Mouse (Mus musculus): ENCODE data around the gene Umad1. TPM values are rescaled to one million over a fixed set of nuclear protein-coding genes. Genes with fewer than 3 reads are reported as not detected.

Umad1 gene
- polyA plus RNA-seq, 1 experiment from 2014 or later, result 20.6 TPM

GRCm38 (mm10) chr6:8368198-8368864 is 109.2 kb downstream of the Umad1 start:
- no peaks in the 10 kb centered on the region for H3K27me3 ChIP-seq (replicated peaks; ENCODE audit: control insufficient read depth, insufficient read depth, low read length)
- no peaks in the 10 kb centered on the region for H3K36me3 ChIP-seq (ENCODE audit: control insufficient read depth, insufficient read depth, low read length)
- no peak overlapping the region for H3K9ac ChIP-seq (ENCODE audit: low read depth, low read length)
- ATAC-seq (replicated peaks; ENCODE audit: low FRiP score), result no peak
- no peaks in the 10 kb centered on the region for H3K9me3 ChIP-seq (ENCODE audit: control insufficient read depth, low read length)
- H3K4me3 ChIP-seq (ENCODE audit: low read depth, low read length), result no peak overlapping the region
- no peaks in the 10 kb centered on the region for H3K4me1 ChIP-seq (replicated peaks; ENCODE audit: control insufficient read depth, insufficient read depth, low read length)
- no peak overlapping the region for H3K27ac ChIP-seq (ENCODE audit: low read depth, low read length)
- DNase-seq (ENCODE audit: low spot score), result no peak
- no peak overlapping the region for H3K4me2 ChIP-seq
- WGBS, result 77% methylated on average over 2 of the region's 2 CpGs

GRCm38 (mm10) chr6:8370624-8371023 is 111.5 kb downstream of the Umad1 start:
- ATAC-seq (replicated peaks; ENCODE audit: low FRiP score), result no peak
- DNase-seq (ENCODE audit: low spot score), result no peak
- Histone ChIP-seq H3K4me1 (replicated peaks; ENCODE audit: control insufficient read depth, insufficient read depth, low read length) (no peaks in the 10 kb centered on the region), H3K9me3 (ENCODE audit: control insufficient read depth, low read length) (no peaks in the 10 kb centered on the region), H3K4me3 (ENCODE audit: low read depth, low read length) (no peak overlapping the region), H3K36me3 (ENCODE audit: control insufficient read depth, insufficient read depth, low read length) (no peaks in the 10 kb centered on the region), H3K27me3 (replicated peaks; ENCODE audit: control insufficient read depth, insufficient read depth, low read length) (no peaks in the 10 kb centered on the region), H3K4me2 (no peak overlapping the region), H3K9ac (ENCODE audit: low read depth, low read length) (no peak overlapping the region), H3K27ac (ENCODE audit: low read depth, low read length) (no peak overlapping the region)
- WGBS, result 84% methylated on average over 3 of the region's 3 CpGs

- Histone ChIP-seq H3K9ac (ENCODE audit: low read depth, low read length) (no peak overlapping the region), H3K27me3 (replicated peaks; ENCODE audit: control insufficient read depth, insufficient read depth, low read length) (no peaks in the 10 kb centered on the region), H3K4me3 (ENCODE audit: low read depth, low read length) (no peak overlapping the region), H3K4me1 (replicated peaks; ENCODE audit: control insufficient read depth, insufficient read depth, low read length) (no peaks in the 10 kb centered on the region), H3K9me3 (ENCODE audit: control insufficient read depth, low read length) (no peaks in the 10 kb centered on the region), H3K4me2 (no peak overlapping the region), H3K36me3 (ENCODE audit: control insufficient read depth, insufficient read depth, low read length) (no peaks in the 10 kb centered on the region), H3K27ac (ENCODE audit: low read depth, low read length) (no peak overlapping the region)
- no peak for ATAC-seq (replicated peaks; ENCODE audit: low FRiP score)
- 66% methylated on average over 2 of the region's 2 CpGs for WGBS
- no peak for DNase-seq (ENCODE audit: low spot score)
Measured at GRCm38 (mm10) chr6:8373051-8373450, 114.0 kb downstream of the Umad1 start.

GRCm38 (mm10) chr6:8373851-8374250 is 114.8 kb downstream of the Umad1 start:
- Histone ChIP-seq H3K4me1 (replicated peaks; ENCODE audit: control insufficient read depth, insufficient read depth, low read length) (no peaks in the 10 kb centered on the region), H3K9me3 (ENCODE audit: control insufficient read depth, low read length) (no peaks in the 10 kb centered on the region), H3K27ac (ENCODE audit: low read depth, low read length) (no peak overlapping the region), H3K9ac (ENCODE audit: low read depth, low read length) (no peak overlapping the region), H3K36me3 (ENCODE audit: control insufficient read depth, insufficient read depth, low read length) (no peaks in the 10 kb centered on the region), H3K4me3 (ENCODE audit: low read depth, low read length) (no peak overlapping the region), H3K4me2 (no peak overlapping the region), H3K27me3 (replicated peaks; ENCODE audit: control insufficient read depth, insufficient read depth, low read length) (no peaks in the 10 kb centered on the region)
- WGBS, result 66% methylated on average over 8 of the region's 8 CpGs
- DNase-seq (ENCODE audit: low spot score) (no peak), ATAC-seq (replicated peaks; ENCODE audit: low FRiP score) (no peak)

GRCm38 (mm10) chr6:8374290-8374689 is 115.2 kb downstream of the Umad1 start:
- Histone ChIP-seq H3K9me3 (ENCODE audit: control insufficient read depth, low read length) (no peaks in the 10 kb centered on the region), H3K27me3 (replicated peaks; ENCODE audit: control insufficient read depth, insufficient read depth, low read length) (no peaks in the 10 kb centered on the region), H3K9ac (ENCODE audit: low read depth, low read length) (no peak overlapping the region), H3K4me3 (ENCODE audit: low read depth, low read length) (no peak overlapping the region), H3K27ac (ENCODE audit: low read depth, low read length) (no peak overlapping the region), H3K36me3 (ENCODE audit: control insufficient read depth, insufficient read depth, low read length) (no peaks in the 10 kb centered on the region), H3K4me1 (replicated peaks; ENCODE audit: control insufficient read depth, insufficient read depth, low read length) (no peaks in the 10 kb centered on the region), H3K4me2 (no peak overlapping the region)
- 79% methylated on average over 6 of the region's 6 CpGs for WGBS
- DNase-seq (ENCODE audit: low spot score) (no peak), ATAC-seq (replicated peaks; ENCODE audit: low FRiP score) (no peak)

GRCm38 (mm10) chr6:8374712-8375111 is 115.6 kb downstream of the Umad1 start:
- Histone ChIP-seq H3K4me2 (no peak overlapping the region), H3K36me3 (ENCODE audit: control insufficient read depth, insufficient read depth, low read length) (no peaks in the 10 kb centered on the region), H3K4me1 (replicated peaks; ENCODE audit: control insufficient read depth, insufficient read depth, low read length) (no peaks in the 10 kb centered on the region), H3K27me3 (replicated peaks; ENCODE audit: control insufficient read depth, insufficient read depth, low read length) (no peaks in the 10 kb centered on the region), H3K4me3 (ENCODE audit: low read depth, low read length) (no peak overlapping the region), H3K9ac (ENCODE audit: low read depth, low read length) (no peak overlapping the region), H3K9me3 (ENCODE audit: control insufficient read depth, low read length) (no peaks in the 10 kb centered on the region), H3K27ac (ENCODE audit: low read depth, low read length) (no peak overlapping the region)
- 87% methylated on average over 4 of the region's 4 CpGs for WGBS
- DNase-seq (ENCODE audit: low spot score) (no peak), ATAC-seq (replicated peaks; ENCODE audit: low FRiP score) (no peak)

GRCm38 (mm10) chr6:8376351-8376750 is 117.3 kb downstream of the Umad1 start:
- ATAC-seq (replicated peaks; ENCODE audit: low FRiP score), result no peak
- Histone ChIP-seq H3K4me3 (ENCODE audit: low read depth, low read length) (no peak overlapping the region), H3K36me3 (ENCODE audit: control insufficient read depth, insufficient read depth, low read length) (no peaks in the 10 kb centered on the region), H3K4me2 (no peak overlapping the region), H3K9ac (ENCODE audit: low read depth, low read length) (no peak overlapping the region), H3K4me1 (replicated peaks; ENCODE audit: control insufficient read depth, insufficient read depth, low read length) (no peaks in the 10 kb centered on the region), H3K27me3 (replicated peaks; ENCODE audit: control insufficient read depth, insufficient read depth, low read length) (no peaks in the 10 kb centered on the region), H3K9me3 (ENCODE audit: control insufficient read depth, low read length) (no peaks in the 10 kb centered on the region), H3K27ac (ENCODE audit: low read depth, low read length) (no peak overlapping the region)
- DNase-seq (ENCODE audit: low spot score), result no peak
- WGBS, result 91% methylated on average over 5 of the region's 5 CpGs

GRCm38 (mm10) chr6:8377667-8378066 is 118.6 kb downstream of the Umad1 start:
- H3K27me3 ChIP-seq (replicated peaks; ENCODE audit: control insufficient read depth, insufficient read depth, low read length), result no peaks in the 10 kb centered on the region
- no peaks in the 10 kb centered on the region for H3K36me3 ChIP-seq (ENCODE audit: control insufficient read depth, insufficient read depth, low read length)
- no peak for ATAC-seq (replicated peaks; ENCODE audit: low FRiP score)
- WGBS, result 74% methylated on average over 8 of the region's 8 CpGs
- no peak overlapping the region for H3K27ac ChIP-seq (ENCODE audit: low read depth, low read length)
- no peak for DNase-seq (ENCODE audit: low spot score)
- H3K4me3 ChIP-seq (ENCODE audit: low read depth, low read length), result no peak overlapping the region
- no peaks in the 10 kb centered on the region for H3K9me3 ChIP-seq (ENCODE audit: control insufficient read depth, low read length)
- H3K9ac ChIP-seq (ENCODE audit: low read depth, low read length), result no peak overlapping the region
- H3K4me1 ChIP-seq (replicated peaks; ENCODE audit: control insufficient read depth, insufficient read depth, low read length), result no peaks in the 10 kb centered on the region
- no peak overlapping the region for H3K4me2 ChIP-seq

GRCm38 (mm10) chr6:8389307-8389706 is 130.2 kb downstream of the Umad1 start:
- Histone ChIP-seq H3K4me1 (replicated peaks; ENCODE audit: control insufficient read depth, insufficient read depth, low read length) (no peaks in the 10 kb centered on the region; the same call in 1 of the 2 replicates), H3K9me3 (ENCODE audit: control insufficient read depth, low read length) (no peaks in the 10 kb centered on the region), H3K36me3 (ENCODE audit: control insufficient read depth, insufficient read depth, low read length) (no peaks in the 10 kb centered on the region), H3K27me3 (replicated peaks; ENCODE audit: control insufficient read depth, insufficient read depth, low read length) (no peaks in the 10 kb centered on the region), H3K9ac (ENCODE audit: low read depth, low read length) (no peak overlapping the region), H3K4me2 (no peak overlapping the region), H3K4me3 (ENCODE audit: low read depth, low read length) (no peak overlapping the region), H3K27ac (ENCODE audit: low read depth, low read length) (no peak overlapping the region)
- ATAC-seq (replicated peaks; ENCODE audit: low FRiP score) (no peak), DNase-seq (ENCODE audit: low spot score) (no peak)
- WGBS, result 90% methylated on average over 2 of the region's 2 CpGs

All from liver, embryonic 11.5 days (tissue).